Mouse (Mus musculus) cerebellum, adult 18-20 months (tissue): Measurements from ENCODE around the gene Leo1.
"Not testable (repeated sequence)": the region's sequence is repeated elsewhere in the genome, so short reads cannot be mapped to it uniquely, and the experiment has no call there.

Experiments
- DNase-seq, 2 experiments: peaks; one replicate each; pipeline ENCODE4 v3.0.0; 2021

Leo1 gene

DNA sequence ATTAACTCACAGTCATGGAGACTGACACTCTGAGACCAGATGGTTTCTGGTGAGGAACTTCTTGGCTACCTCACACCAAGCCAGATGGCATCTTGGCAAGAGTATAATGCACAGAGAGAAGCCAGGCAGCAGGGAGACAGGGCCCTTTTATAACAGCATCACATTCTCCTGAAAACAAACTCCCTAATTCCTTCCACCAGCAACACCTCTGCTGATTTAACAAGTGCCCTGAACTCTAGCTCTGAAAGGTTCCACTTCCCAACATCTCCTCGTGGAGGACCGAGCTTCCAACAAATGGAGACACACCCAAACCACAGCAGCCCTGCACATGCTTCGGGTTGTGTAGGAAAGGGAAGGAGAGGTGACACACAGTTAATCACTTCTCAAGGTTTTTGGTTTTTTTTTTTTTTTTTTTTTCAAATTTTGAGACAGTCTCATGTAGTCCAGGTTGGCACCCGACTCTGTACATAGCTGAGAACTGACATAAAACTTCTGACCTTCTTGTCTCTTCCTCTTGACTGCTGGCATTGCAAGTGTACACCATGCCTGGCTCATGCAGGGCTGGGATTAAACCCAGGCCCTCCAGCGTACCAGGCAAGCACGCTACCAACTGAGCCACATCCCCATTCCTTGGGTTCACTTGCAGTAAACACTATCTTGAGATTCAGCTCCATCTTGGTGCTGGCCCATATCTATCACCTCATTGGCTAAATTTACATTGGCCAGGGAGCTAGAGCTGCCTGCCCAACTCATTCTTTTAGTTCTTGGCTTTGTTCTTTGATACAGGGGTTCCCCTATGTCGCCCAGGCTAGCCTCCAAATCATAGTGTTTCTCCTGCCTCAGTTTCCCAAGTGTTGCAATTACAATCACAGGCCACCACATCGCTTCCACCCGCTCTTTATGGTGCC is 13.7 kb upstream of the Leo1 start:
- peak; percentile 84 to 90 for DNase-seq

DNA sequence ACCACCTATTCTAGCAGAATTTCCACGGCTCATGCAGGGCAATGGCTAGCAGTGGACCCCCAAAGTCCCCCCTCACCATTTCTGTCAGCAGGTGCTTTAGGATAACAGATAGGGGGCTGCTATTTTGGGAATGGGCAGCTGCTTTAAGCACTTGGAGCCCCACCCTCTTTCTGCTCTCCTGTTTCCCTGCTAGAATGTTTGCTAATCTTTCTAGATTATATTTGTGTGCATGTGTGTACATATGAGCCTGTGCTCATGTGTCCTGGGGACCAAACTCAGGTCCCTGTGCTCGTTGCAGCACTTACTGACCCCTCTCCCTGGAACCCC is 13.1 kb upstream of the Leo1 start:
- DNase-seq: no peak

DNA sequence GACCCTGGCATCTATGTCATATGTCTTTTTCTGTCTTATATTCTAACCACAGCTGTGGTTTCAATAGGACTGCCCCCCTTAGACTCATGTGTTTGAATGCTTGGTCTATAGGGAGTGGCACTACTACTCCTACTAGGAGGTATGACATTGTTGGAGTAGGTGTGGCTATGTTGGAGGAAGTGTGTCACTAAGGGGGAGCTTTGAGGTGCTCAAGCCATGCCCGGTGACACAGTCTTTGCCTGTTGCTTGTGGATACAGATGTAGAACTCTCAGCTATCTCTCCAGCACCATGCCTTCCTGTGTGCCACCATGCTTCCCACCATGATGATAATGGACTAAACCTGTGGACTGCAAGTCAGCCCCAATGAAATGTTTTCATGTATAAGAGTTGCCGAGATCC is 12.3 kb upstream of the Leo1 start:
- no peak for DNase-seq

DNA sequence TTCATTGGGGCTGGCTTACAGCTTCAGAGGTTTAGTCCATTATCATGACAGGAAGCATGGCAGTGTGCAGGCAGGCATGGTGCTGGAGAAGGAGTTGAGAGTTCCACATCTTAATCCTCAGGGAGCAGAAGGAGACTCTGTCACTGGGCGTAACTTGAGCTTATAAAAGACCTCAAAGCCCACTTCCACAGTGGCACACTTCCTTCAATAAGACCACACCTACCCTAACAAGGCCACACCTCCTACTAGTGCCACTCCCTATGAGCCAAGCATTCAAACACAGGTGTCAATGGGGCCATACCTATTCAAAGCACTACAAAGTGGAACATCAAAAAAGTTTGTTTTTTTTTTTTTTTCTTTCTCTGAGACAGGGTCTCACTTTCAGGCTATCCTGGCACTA is 11.7 kb upstream of the Leo1 start:
- no peak for DNase-seq

DNA sequence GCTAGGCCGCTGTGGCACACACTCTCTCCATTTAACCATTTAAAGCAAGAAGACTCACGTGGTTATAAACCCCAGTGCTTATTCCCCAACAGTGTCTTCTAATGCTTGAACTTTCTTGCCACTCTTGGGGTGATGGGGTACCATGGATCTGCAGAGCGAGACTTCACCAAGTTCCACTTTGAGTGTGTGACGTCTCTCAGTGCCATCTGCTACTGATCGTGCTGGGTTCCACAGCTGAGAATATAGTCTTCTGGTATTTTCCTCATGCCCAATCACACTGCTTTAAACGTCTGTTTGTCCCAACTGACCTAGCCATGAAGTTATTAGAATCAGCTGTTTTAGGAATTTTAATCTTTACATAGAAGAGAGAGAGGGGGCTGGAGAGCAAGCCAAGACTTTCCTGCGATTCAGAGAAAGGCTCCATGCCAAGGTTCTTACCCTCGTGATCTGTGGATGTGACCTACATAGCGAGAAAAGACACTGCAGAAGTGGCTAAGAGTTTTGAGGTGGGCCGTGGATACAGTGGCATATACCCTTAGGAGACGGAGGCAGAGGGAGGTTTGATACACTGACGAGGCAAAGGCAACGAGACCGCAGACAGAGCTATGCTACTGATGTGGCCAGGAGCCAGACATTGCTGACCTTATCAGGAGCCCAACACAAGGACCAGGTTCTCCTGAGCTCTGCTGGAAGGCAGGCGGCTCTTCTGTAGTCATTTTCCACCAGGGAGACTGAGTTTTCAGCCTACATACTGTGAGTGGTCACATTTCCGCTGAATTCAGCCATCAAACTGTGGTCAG is 10.3 kb upstream of the Leo1 start:
- DNase-seq: peak; percentile 67 to 73

DNA sequence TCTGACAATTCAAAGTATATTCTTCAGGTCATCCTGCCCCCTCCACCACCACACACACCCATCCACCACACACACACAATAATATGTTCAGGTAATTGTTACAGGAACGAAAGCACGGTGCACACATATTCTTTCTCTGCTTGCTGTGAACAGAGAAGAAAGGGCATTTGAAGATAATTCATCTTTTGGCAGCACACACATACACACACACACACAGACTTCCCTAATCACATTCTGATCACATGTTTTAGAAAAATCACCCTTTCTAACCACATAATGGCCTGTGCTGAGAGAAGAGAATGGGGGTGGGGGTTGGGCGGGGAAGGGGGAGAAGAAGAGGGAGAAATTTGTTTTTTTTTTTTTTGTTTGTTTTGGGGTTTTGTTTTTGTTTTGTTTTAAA is 8.6 kb upstream of the Leo1 start:
- no peak for DNase-seq

DNA sequence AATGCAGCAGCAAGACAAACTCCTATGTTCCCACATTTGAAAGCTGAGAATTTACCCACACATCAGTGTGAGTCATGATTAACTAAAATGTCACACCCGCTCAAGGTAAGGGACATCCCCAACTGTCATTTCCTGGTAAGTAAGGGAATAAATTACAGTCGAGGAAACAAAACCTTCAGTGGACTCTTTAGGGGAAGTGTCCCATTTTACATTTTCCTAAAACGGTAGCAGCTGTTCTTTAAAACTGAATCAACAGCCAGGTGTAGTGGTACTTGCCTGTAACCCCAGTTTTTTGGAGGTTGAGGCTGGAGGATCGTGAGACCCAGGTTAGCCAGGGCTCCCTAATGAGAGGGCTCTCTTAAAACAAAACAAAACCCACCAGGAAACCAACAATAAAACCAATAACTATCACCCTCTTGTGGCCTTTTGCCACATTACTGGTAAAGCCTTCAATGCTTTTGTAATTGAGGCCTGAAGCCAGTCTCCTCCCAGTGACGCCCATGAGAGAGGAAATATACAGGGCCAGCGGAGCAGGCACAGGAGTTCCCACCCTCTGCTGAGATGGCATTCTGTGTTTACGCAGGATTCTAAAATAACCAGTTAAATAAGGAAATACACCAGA is 7.0 kb upstream of the Leo1 start:
- peak; percentile 51 to 62 for DNase-seq

DNA sequence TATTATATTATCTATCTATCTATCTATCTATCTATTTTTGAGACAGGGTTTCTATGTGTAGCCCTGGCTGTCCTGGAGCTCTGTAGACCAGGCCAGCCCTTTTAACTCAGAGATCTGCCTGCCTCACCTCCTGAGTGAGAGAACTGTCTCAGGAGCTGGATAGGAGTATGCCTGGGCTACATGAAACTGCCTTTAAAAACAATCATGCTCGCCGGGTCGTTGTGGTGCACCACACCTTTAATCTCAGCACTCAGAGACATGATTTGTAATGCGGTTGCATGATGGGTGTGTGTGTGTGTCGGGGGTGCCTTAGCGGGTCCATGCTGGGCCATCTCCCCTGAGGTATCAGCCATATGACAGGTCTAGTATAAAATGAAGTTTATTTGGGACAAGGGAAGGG is 6.5 kb upstream of the Leo1 start:
- DNase-seq: no peak

DNA sequence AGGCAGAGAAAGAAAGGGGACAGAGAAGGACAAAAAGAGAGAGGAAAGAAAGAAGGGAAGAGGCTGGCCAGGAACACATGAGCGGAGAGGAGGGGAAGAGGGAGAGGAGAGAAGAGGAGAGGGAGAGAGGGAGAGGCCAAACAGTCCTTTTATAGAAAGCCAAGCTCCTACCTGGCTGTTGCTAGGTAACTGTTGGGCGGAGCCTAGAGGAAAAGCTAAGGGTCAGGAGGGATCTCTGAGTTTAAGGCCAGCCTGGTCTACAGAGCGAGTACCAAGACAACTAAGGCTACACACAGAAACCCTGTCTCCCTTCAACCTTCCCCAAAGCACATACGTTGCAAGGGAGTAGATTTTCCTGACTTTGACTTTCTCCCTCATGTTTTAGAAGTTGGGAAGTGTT is 6.0 kb upstream of the Leo1 start:
- DNase-seq: no peak

DNA sequence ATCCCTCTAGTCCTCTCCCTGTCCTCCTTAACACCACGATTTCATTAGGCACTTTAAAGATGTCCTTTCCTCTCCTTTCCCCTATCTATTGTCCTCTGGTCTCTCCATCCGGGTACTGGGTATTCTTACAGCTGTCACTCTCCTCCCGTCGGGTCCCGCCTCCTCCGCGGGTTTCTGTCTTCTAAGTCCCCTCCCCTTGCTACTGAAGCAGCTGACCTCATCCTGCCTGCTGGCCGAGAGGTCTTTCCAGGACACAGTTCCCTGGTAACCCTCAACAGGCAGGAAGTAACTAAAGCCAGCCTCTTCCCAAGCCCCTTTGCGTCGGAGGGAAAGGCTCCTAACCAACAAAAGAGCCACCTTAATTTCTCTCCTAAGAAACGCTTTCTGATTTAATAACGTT is 5.4 kb upstream of the Leo1 start:
- peak in 1 of 2 experiments; percentile 57 for DNase-seq

DNA sequence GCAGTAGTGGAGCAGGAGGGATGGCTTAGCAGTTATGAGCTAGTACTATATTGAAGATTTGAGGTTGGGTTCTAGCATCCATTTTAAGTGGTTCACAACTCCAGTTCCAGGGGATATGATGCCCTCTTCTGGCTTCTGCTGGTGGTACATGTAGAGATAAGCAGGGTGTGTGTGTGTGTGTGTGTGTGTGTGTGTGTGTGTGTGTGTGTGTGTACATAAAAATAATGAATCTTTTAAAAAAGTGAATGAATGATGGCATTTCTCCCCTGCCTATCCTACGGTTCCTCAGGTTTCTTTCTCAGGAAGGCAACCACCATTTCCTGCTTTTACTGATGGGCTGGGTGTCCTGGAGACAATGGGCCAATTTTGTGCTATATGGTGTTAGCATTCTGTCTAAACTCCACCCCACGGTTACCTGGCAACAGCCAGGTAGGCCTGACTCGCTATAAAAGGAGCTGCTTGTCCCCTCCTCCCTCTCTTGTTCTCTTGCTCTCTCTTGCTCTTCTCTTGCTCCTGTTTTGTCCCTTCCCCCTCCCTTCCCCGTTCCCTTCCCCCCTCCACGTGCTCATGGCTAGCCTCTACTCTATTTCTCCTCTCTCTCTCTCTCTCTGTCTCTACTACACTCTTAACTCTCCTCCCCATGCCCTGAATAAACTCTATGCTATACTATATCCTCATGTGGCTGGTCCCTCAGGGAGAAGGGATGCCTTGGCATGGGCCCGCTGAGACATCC is 3.5 kb upstream of the Leo1 start:
- DNase-seq: peak; percentile 44 to 49

DNA sequence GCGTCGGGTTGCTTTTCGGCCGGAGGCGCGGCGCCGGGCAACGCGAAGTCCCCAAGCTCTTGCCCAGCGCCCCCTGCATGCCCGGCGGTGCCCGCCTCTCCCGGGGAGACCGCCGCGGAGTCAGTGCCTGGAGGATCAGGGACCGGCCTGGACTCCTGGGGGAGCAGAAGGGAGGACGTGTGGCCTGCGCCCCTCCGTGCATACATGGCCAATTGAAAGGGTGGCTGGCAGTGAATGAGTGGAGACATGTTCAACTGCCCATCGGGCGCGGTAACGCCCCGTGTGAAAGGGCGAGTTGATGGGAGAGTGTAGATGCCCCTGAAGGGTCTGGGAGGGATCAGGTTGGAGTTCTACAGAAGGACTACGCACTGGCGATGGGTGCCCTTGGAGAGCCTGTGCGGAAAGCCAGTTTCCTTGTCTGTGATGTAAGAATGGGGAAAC is 387 bp downstream of the Leo1 start:
- no peak for DNase-seq

DNA sequence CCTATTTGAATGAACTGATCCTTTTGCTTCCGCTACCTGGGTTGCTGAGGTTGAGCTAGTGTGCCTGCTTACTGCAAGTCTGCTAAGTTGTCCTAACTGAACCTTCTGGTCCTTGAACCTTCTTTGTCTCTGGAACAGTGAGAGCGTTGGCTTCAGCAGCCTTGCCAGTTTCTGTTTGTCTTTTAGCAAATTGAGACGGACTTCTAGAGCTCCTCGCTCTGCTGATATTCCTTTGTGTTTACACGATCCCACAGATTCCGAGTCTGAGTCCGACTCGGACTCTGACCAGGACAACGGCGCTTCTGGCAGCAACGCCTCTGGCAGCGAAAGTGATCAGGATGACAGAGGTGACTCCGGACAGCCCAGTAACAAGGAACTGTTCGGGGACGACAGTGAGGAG is 3.7 kb downstream of the Leo1 start:
- no peak for DNase-seq

DNA sequence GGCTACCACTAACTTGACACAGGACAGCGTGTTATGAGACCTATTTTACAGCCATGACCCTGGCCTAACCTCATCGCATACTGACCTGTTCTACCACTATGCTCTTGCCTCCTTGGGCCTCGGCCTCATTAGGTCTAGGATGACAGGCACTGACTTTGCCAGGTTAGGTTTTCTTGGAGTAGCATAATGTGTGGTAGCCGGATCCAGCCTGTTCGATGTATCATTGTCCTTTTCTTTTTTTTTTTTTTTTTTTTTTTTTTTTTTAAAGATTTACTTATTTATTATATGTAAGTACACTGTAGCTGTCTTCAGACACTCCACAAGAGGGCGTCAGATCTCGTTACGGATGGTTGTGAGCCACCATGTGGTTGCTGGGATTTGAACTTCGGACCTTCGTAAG is 5.2 kb downstream of the Leo1 start:
- not testable (repeated sequence) for DNase-seq

DNA sequence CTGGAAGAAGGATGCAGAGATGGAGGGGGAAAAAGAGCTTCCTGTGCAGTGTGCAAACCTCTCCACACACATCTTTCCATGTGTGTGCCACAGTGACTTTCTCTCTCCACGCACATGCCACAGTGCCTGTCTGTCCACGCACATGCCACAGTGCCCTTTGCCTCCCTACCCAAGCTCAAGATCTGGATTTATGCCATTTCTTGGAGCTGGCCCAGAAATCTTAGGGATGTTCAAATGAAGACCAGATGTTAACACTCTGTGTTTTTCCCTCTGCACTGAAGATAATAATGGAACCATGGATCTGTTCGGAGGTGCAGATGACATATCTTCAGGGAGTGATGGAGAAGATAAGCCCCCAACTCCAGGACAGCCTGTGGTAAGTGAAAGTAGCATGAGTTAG is 6.7 kb downstream of the Leo1 start:
- DNase-seq: no peak

DNA sequence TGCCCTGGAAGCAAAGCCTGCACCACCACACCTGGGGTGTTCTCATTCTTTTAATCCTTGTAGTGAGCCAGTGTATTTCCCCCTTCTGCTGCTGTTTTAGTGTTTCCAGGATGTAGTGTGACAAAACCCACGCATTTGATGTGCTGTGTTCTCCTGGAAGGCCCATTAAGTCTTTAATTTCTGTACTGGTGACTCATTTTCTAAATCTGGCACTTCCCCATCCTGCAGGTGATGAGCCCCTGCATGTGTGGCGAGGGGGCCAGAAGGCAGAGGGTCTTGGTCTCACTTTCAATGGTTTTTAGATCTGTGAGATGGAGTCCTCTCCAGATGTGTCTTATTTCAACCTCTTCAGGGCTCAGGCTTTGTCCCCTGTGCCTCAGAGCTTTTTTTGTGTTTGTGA is 12.7 kb downstream of the Leo1 start:
- no peak for DNase-seq

DNA sequence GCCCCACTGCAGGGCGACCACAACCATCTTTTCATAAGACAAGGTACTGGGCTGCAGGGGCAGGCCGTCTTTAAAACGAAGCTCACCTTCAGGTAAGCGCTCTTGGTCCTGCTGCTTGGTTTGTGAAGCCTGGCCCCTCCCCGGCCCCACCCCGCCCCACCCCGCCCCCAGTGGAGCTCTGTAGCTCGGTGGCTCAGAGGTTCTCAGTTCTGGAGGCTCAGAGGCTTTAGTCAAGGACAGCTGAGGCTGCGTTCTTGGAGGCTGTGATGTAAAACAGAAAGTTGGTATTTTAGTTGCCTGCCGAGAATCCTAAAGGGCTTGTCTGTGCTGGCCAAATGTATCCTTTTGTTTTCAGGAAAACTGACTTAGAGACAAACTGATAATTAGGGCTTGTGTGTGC is 14.4 kb downstream of the Leo1 start:
- DNase-seq: no peak

DNA sequence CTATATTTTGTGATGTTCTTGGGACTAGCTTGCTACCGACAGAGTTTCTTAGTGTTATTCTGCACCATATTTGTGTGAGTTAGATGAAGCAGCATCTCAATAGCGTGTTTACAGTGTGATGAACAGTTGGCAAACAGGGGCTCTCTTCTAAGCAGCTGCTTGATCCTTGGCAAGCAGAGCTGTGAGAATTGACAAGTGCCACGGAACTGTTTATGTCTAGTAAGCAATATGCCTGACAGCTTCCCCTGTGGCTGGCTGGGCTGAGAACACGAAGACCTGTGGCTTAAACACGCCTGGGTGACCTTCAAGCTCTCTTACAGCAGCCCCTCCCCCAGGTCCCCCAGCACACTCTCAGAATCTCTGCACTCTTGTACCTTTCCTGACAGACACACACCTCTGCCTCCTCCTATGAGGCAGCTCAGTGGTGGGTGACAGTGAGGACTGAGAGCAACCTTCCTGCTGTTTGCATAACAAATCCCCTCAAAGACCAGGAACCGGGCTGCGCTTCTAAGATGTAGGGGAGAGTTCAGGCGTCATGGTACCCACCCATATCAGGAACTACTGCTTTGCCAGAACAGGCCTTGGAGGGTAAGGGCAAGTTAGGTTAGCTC is 21.8 kb downstream of the Leo1 start:
- DNase-seq: no peak

DNA sequence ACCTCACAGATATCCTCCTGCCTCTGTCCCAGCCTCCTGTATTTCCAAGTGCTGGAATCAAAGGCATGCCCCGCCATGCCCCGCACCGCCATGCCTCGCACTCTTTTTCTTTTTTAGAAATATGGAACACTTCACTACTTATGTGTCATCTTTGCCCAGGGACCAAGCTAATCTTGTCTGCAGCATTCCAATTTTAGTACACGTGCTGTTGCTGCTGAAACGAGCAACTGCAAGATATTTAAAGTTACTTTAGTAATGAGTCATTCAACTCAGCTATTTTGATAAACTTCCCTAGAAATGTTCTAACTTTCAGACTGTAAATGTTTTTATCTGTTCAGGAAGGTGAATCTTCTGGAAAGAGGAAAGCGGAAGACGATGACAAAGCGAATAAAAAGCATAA is 24.5 kb downstream of the Leo1 start:
- no peak for DNase-seq

DNA sequence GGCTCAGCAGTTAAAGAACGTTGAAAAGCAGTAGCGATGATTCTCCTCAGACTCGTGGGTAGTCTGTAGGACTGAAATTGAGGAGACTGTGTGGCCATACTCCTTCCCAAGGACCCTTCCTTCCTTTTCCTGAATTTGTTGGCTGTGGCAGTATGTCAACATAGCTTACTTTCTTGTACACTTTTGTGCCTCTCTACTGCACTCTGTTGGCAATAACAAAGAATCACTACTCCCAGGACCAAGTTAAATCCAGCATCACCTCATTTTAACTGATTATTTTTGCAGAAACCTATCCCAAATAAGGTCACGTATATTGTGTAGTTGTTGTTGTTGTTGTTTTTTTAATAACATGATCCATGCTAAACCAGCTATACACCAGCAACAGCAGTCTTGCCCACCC is 25.3 kb downstream of the Leo1 start:
- DNase-seq: no peak

DNA sequence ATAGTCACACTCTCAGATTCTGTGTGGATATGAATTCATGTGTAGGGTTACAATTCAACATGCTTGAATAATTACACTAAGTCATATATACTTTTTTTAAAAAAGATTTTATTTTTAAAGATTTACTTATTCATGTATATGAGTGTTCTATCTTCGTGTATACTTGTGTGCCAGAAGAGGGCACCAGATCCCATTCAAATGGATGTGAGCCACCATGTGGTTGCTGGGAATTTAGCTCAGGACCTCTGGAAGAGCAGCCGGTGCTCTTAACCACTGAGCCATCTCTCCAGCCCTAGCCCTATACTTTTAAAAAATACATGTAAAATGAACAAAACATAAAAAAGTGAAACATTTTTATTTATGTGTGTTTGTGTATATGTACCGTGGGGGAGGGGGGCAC is 26.3 kb downstream of the Leo1 start:
- no peak for DNase-seq

DNA sequence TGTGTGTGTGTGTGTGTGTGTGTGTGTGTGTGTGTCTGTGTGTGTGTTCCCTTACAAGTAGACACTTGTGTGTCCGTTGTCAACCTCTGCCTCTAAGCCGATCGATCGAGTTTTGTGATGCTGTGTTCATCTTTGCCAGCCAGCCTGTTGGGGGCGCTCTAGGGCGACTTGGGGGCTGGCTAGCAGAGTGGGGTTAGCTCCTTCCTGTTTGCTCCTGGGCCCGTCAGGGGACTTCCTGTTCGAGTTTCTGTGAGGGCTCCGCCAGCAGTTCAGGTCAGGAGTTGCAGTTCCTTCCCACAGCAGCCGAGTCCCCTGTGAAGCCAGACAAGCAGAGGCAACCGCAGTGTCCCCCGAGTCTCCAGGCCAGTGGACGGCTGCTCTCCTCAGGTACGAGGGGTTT is 27.0 kb downstream of the Leo1 start:
- no peak for DNase-seq

DNA sequence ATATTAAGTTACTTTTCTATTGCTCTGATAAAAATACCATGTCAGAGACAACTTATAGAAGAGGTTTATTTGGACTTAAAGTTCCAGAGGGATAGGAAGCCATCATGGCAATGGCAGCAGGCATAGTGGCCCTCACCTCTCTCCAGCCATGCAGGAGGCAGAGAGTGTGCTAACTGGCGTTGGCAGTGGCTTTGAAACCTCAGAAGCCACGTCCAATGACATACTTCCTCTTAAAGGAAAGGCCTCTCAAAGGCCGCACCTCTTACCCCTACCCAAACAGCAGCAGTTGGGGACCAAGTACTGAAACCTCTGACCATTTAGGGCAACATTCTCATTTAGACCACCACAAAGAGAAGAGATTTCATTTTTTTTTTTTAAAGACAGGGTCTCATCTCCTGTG is 35.9 kb downstream of the Leo1 start:
- DNase-seq: no peak
